Mouse (Mus musculus) forebrain, embryonic 11.5 days (tissue): ENCODE measurements around the gene Exoc5. TPM values are rescaled to one million over a fixed set of nuclear protein-coding genes. Genes with fewer than 3 reads are reported as not detected.

Experiments
- polyA plus RNA-seq: library from polyadenylated mRNA; unstranded; fragments of >200 nt; fragmentation: Nextera tagmentation; extraction: Ambion mirVana; gene quantifications from 2 replicates; pipeline ENCODE4 v1.2.1, GENCODE M21; 2014

Gene Exoc5
- polyA plus RNA-seq, 1 experiment from 2014 or later, result 98.4 TPM

Other genes with a start within 250 kb of the Exoc5 start
- 30.3 and 35.7 TPM in 2 replicates for gene Ap5m1, start 556 bp downstream of the Exoc5 start, polyA plus RNA-seq
- gene Naa30, start 105.6 kb upstream of the Exoc5 start, polyA plus RNA-seq, result 18.4 and 19.3 TPM in 2 replicates
- 0.05 and 0.08 TPM in 2 replicates for gene ccdc198, start 178.8 kb upstream of the Exoc5 start, polyA plus RNA-seq